Mouse (Mus musculus) cerebellum, postnatal 25 days (tissue): ENCODE results near the gene Dbt.
A peak's percentile ranks its signal among the peaks of the same experiment; 100 is the strongest.

Experiments
- DNase-seq, 2 experiments: peaks; one replicate each; pipeline ENCODE4 v3.0.0; 2021; ENCODE audit warnings: mixed read lengths in 2 of 2

Dbt gene

DNA sequence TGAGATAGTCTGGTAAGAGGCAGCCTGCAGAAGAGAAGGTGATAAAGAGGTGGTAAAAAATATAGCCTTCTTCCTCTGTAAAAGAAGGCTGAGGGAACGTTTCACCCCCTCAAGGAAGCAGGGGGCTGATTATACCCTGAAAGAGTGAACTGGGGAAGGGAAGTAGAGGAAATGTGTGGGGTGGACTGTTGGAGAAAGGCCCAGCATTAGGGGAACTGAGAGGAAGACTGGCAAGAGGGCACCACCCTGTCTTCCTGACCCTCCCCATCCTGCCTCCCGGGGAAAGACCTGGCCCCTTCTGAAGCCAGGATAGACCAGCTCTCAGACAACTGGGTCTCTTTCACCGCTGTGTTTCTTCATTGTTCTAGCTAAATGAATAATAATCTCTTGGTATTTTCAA is 29.7 kb downstream of the Dbt start:
- no peak for DNase-seq

DNA sequence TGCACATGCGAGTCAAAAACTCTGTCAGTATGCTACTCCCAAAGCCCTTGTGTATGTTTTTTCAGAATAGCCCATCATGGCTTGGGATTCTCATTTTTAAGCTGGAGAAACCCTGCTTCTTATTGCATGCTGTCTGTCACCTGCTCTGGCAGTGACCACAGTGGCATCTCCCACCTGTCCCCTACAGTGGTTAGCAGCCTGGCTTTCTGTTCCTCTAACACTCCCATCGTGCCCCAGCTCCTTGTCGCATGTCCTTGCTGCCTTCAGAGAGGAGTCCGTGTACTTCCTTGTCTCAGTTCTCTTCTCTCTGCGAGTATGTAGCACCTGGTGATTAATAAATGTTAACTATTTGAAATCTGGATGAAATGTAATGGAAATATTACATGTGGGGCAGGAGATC is 34.6 kb downstream of the Dbt start:
- DNase-seq, result no peak

DNA sequence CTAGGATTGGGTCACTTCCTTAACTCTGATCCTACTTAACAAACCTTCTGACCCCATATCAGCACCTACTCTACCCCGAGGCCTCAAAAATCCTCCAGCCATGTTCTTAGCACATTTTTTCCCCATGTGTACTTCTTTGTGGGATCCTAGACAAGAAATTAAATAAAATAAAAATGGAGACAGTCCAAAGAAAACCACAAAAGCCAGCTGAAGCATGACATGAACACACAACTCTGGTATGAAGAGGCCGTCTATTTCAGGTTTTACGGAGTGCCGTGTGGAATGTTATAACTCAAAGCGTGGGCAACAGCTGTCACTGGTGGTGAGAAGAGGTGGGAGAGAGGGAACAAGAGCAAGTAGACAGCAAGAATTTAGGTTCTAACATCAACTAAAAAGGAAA is 38.5 kb downstream of the Dbt start:
- DNase-seq, result no peak

DNA sequence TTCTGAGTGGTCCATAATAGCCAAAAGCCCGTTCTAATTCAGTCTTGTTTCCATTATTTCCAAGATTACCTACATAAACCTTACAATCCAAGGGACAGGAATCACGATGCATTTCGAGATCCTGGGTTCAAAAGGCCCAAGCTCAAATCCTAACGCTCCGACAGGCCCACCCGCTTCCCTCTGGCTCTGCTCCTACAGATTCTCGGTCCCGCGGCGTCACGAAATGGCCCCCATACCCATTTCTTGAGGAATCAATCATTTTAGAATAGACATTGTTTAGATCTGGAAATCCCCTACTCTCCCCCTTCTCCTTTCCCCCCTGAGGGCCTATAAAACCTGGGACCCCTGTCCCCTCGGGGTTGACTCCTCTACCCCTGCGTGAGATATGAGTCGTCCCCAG is 48.4 kb downstream of the Dbt start:
- peak; percentile 22 to 46 for DNase-seq

DNA sequence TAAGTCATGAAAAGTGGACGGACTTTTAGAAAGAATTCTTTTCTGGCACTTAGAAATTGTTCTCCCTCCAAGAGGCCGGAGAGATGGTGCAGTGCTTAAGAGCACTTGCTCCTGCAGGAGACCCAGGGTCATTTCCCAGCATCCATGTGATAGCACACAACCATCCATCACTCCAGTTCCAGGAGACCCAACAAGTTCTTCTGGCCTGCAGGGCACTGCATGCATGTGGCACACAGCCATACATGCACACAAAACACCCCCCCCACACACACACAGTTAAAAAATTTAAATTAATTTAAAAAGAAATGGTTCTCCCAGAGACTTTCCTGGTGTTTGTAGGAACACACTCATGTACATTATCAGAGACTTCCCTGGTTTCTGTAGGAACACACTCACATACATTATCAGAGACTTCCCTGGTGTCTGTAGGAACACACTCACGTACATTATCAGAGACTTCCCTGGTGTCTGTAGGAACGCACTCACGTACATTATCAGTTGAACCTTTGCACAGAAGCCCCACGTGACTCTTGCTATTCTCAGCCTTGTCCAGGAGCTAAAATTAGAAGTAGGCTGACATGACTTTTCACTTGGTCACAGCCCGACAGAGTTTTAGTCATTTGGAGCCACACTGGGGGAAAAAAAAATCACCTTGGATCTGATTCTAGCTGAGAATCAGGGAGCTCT is 49.7 kb downstream of the Dbt start, which contains the start of gene Lrrc39:
Gene Lrrc39 (plus strand): TSS at position 566 of the 687 bp plus-strand sequence.
- peak in 1 of 2 experiments; percentile 10 for DNase-seq

DNA sequence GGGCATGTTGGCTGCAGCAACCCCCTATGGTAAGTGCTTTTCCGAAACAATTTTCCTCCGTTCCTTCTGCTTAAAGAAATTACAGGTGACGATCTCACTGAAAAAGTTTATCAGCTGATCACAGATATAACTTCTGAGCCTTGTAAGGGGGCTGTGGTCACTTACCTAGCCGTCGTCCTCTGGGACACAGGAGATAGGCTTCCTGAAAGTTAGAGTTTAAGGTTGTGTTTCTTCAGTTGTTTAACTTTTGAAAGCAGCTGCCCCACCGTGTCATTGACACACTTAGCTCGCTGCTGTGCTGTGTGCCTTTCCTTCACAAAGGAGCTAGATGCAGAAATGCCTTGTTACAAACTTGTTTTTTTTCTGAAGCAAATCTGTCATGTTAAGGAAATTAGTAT is 50.2 kb downstream of the Dbt start:
- DNase-seq, result no peak

DNA sequence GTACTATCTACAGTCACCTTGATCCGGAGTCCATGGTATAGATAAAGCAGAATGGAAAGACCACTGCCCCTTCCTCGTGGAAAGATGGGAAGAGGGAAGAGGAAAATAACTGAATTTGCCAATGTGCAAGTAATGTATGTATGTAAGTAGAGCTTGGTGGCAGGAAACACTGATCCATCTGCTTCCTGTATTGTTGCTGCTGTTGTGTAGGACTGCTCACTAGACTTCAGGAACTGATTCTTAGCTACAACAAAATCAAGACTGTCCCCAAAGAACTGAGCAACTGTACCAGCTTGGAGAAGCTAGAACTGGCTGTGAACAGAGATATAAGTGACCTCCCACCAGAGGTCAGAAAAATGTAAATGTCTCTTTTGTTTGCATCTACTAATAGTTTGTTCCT is 57.8 kb downstream of the Dbt start:
- DNase-seq, result no peak

DNA sequence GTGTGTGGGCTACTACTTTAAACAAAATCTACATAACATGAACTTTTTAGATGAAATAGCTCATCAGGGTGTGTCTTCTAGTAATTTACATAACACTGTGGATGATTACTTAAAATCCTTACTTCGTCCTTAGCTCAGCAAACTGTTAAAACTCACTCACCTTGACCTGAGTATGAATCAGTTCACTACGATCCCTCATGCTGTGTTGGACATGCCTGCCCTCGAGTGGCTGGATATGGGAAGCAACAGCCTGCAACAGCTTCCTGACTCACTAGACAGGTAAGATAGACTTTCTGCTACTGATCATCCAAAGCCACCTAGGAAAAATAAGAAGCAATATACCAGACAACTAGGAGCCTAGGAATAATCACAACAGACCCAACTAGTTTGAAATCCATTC is 64.4 kb downstream of the Dbt start:
- peak in 1 of 2 experiments; percentile 23 for DNase-seq

DNA sequence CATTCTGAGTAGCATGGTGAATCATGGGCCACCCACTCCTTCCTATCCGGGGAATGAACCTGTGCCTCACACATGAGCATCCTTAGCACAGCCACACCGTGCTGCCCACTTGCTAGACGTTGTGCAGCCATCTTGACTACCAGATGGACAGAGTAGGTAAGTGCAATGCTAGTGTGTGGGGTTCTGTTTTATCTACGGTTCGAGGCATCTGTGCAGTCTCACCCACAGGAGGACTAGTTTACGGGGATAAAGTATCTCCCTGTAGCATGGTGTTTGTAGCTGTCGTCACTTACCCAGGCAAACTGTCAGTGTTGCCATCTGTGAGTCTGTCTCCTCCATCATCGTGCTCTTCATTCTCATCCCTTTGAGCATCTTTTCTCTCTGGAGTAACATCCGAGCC is 69.3 kb downstream of the Dbt start:
- DNase-seq, result no peak

DNA sequence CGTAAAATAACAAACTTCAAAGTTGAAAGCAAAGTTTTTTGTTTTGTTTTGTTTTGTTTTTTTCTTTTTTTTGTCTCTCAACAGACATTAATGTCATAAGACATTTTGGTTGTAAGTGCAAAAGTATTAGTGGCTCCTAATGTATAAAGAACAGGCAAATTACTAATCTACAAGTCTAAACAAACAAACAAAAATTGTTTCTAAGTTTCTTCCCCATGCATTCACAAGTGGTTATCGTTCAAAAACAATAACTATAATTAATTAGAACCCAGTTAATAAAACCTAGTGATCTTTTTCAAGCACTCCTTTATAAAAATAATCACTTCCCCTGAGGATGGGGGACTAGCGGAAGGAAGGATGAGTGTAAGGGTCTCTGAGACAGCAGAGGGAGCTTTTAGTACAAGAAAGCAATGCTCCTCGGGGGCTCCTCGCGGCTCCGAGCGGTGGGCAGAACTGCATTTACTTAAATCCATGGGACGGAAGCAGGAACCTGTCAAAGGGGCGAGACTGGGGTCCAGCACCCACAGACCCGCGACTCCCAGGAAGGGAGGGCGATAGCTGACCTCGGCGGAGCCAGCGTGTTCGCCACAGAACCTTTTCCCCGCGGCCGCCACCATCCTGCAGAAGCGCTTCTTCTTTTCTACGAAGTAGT is 81.3 kb downstream of the Dbt start:
- no peak for DNase-seq

DNA sequence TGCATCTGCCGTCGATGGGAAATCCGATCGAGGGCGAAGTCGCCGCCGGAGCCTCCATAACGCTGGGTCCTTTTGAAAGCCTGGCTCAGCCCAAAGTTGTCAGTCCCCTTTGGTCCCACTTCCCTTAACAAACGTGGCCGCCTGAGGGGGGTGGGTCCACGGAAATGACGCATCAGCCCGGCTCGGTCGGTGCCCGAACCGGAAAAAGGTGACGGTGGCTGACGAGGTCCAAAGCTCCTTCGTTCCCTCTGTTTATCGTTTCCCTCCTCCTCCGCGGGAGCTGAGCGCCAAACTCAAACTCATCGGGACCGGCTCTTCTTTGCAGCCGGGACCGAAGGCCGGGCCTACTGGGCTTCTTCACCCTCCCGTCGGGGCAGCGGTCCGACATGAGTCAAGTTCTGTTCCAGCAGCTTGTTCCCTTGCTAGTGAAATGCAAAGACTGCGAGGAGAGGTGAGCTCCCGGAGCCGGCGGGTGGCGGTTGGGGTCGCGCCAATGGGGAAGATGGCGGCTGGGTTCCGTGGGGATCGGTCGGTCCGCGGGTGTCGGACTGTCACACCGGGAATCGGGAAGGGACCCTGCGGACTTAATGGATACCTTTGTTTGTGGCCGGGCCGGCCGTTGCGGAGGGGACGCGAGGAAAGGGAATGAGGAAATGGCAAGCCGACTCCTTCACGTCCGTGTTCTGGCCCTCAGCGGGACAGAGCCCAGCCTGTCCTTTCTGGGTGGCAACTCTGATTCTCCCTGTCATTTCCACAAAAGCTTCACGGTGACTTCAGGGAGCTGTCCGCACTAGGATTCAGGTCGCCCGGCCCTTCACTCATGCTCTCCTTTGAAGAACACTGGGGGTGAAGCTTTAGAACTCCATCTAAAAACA is 82.1 kb downstream of the Dbt start, which contains the start of gene Sass6:
Gene Sass6 (plus strand): TSS at position 255 of the 875 bp plus-strand sequence.
- peak; percentile 99 to 100 for DNase-seq

DNA sequence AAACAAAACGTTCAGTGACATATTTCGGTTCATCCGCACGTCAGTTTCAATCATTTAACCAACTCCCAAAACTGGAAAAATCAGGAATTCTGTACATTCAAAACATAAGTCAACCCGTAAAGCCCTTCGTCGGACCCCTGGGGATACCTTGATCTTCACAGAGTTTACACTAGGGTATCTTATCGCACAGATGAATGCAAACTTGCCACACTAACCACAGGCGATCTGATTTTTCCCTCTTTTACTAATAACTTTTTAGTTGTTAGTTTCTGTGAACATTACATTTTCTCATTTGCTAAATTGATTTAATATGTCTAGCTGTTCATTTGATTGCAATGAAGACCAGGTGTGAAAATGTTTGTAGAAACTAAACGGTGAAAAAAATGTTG is 82.7 kb downstream of the Dbt start:
- no peak for DNase-seq
